Mouse (Mus musculus) liver, embryonic 11.5 days (tissue): ENCODE measurements around the gene Kdelr1. TPM values are rescaled to one million over a fixed set of nuclear protein-coding genes. Genes with fewer than 3 reads are reported as not detected.
"Not testable (repeated sequence)": the region's sequence is repeated elsewhere in the genome, so short reads cannot be mapped to it uniquely, and the experiment has no call there.

ENCODE experiments used
- ATAC-seq: fragments of 200-750 bp; cut with Nextera tagmentation; replicated peaks from 2 replicates; pipeline ENCODE4 v1.8.0; 2017; ENCODE audit warnings: moderate number of reproducible peaks, mild to moderate bottlenecking, moderate TSS enrichment, moderate library complexity; ENCODE audit not compliant: low FRiP score
- DNase-seq: peaks from one replicate; pipeline ENCODE4 v3.0.0-alpha.2; 2017; ENCODE audit warnings: low spot score
- H3K27ac ChIP-seq: fragments of 300-500 bp; sonication (generic); 2 replicates; pipeline ENCODE4 v1.5.1; 2014; ENCODE audit warnings: mild to moderate bottlenecking, low read depth, low read length, control low read depth
- H3K27me3 ChIP-seq: fragments of 300-500 bp; sonication (generic); replicated peaks from 2 replicates; pipeline ENCODE4 v1.6.1; 2014; ENCODE audit warnings: low read length, mixed read lengths; ENCODE audit not compliant: control insufficient read depth, insufficient read depth
- H3K36me3 ChIP-seq: fragments of 300-500 bp; sonication (generic); 2 replicates; pipeline ENCODE4 v1.6.1; 2014; ENCODE audit warnings: mild to moderate bottlenecking, low read length, moderate library complexity, mixed read lengths; ENCODE audit not compliant: control insufficient read depth, insufficient read depth
- H3K4me1 ChIP-seq: fragments of 300-500 bp; sonication (generic); replicated peaks from 2 replicates; pipeline ENCODE4 v1.6.1; 2014; ENCODE audit warnings: low read length, mixed read lengths; ENCODE audit not compliant: control insufficient read depth, insufficient read depth
- H3K4me2 ChIP-seq: fragments of 300-500 bp; sonication (generic); 2 replicates; pipeline ENCODE4 v1.6.1; 2014; ENCODE audit warnings: mild to moderate bottlenecking, control low read depth, moderate library complexity
- H3K4me3 ChIP-seq: fragments of 300-500 bp; sonication (generic); 2 replicates; pipeline ENCODE4 v1.5.1; 2014; ENCODE audit warnings: low read depth, low read length, control low read depth
- H3K9ac ChIP-seq: fragments of 300-500 bp; sonication (generic); 2 replicates; pipeline ENCODE4 v1.6.1; 2014; ENCODE audit warnings: low read depth, low read length, control low read depth
- H3K9me3 ChIP-seq: fragments of 300-500 bp; sonication (generic); 2 replicates; pipeline ENCODE4 v1.6.1; 2016; ENCODE audit warnings: low read length, inconsistent platforms, mixed read lengths; ENCODE audit not compliant: control insufficient read depth
- WGBS: fragments of 180-500 bp; shearing (Covaris S2); extraction: QIAGEN DNeasy Blood & Tissue Kit; methylation state at CpG from one replicate; pipeline ENCODE4 v1.1.7; 2014; 5-methylcytosine and 5-hydroxymethylcytosine counted together
- polyA plus RNA-seq: library from polyadenylated mRNA; unstranded; fragments of >200 nt; fragmentation: Nextera tagmentation; extraction: Ambion mirVana; gene quantifications from 2 replicates; pipeline ENCODE4 v1.2.1, GENCODE M21; 2014

The Kdelr1 gene
- polyA plus RNA-seq, 1 experiment from 2014 or later, result 60.7 TPM

GRCm38 (mm10) chr7:45898125-45898524 is 25.6 kb downstream of the Kdelr1 start:
- H3K27ac ChIP-seq, result peak overlapping the region; percentile 70; the same call in 1 of the 2 replicates
- H3K9ac ChIP-seq, result peak overlapping the region; percentile 80; the same call in 1 of the 2 replicates
- H3K4me1 ChIP-seq, H3K36me3 ChIP-seq, H3K9me3 ChIP-seq, DNase-seq, H3K27me3 ChIP-seq, ATAC-seq: not testable (repeated sequence)
- H3K4me2 ChIP-seq, result peak overlapping the region; percentile 77
- WGBS, result 51% methylated on average over 4 of the region's 4 CpGs
- H3K4me3 ChIP-seq, result peak overlapping the region; percentile 58

GRCm38 (mm10) chr7:45901562-45901961 is 29.0 kb downstream of the Kdelr1 start:
- H3K27me3 ChIP-seq, result no peaks in the 10 kb centered on the region
- no peaks in the 10 kb centered on the region for H3K36me3 ChIP-seq
- no peak overlapping the region for H3K4me2 ChIP-seq
- peaks cover 4% of the 10 kb centered on the region; the same call in 1 of the 2 replicates for H3K4me1 ChIP-seq
- no peaks in the 10 kb centered on the region for H3K9me3 ChIP-seq
- no peak overlapping the region for H3K9ac ChIP-seq
- H3K4me3 ChIP-seq, result no peak overlapping the region
- 52% methylated on average over 5 of the region's 5 CpGs for WGBS
- no peak overlapping the region for H3K27ac ChIP-seq
- ATAC-seq, result peak; percentile 60
- DNase-seq, result no peak

DNA sequence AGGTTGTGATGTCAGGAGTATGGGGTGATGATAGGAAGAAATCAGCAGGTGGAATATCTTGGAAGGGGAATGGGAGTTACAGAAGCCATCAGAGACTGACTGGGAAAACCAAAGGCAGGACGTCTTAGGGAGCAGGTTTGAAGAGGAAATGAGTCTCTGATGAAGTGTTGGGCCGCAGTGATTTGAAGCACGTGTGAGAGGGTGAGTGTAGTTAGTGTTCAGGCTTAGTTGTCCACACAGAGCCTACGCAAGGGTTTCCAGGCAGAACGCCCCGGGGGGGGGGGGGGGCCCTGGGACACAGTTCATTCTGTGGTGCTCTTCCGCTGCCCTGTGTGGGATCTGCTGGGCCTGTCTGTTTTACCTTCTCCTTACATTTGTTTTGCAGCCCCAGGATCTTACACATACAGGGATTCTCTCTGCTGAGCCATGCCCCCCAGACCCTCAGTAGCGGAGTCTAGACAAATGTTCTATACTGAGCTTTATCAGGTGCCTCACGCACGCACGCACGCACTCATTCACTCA is 30.0 kb downstream of the Kdelr1 start:
- H3K27me3 ChIP-seq, result no peaks in the 10 kb centered on the region
- H3K9me3 ChIP-seq, result no peaks in the 10 kb centered on the region
- no peak for DNase-seq
- H3K9ac ChIP-seq, result no peak overlapping the region
- no peak overlapping the region for H3K27ac ChIP-seq
- no peak for ATAC-seq
- no peaks in the 10 kb centered on the region for H3K36me3 ChIP-seq
- peaks cover 4% of the 10 kb centered on the region; the same call in 1 of the 2 replicates for H3K4me1 ChIP-seq
- WGBS, result 80% methylated on average over 11 of the region's 12 CpGs
- no peak overlapping the region for H3K4me2 ChIP-seq
- no peak overlapping the region for H3K4me3 ChIP-seq

DNA sequence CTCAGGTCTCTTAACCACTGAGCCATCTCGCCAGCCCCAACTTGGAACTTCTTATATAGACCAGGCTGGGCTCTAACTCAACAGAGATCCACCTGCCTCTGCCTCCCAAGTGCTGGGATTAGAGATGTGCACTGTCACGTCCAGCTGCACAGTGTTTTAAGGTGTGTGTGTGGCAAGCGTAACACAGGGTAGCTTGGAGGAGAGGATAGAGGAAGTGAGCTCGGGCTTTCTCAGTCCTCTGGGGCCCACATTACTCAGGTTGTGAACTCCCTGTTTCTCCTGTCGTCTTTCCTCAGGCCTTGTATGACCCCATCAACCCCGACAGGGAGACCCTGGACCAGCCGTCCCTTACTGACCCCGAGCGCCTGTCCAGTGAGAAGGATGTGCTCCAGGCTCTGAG is 34.0 kb downstream of the Kdelr1 start:
- ATAC-seq (no peak), DNase-seq (no peak)
- Histone ChIP-seq H3K27ac (no peak overlapping the region), H3K4me3 (no peak overlapping the region), H3K9ac (no peak overlapping the region), H3K4me2 (no peak overlapping the region), H3K9me3 (no peaks in the 10 kb centered on the region; the same call in 1 of the 2 replicates), H3K27me3 (no peaks in the 10 kb centered on the region), H3K36me3 (peaks cover 11% of the 10 kb centered on the region; the same call in 1 of the 2 replicates), H3K4me1 (0 out of 2 replicates have a peak, but pooled peaks cover 2% of the 10 kb centered on the region)
- WGBS, result 82% methylated on average over 9 of the region's 9 CpGs

GRCm38 (mm10) chr7:45908384-45908783 is 35.8 kb downstream of the Kdelr1 start:
- Histone ChIP-seq H3K4me2 (no peak overlapping the region), H3K36me3 (peaks cover 11% of the 10 kb centered on the region; the same call in 1 of the 2 replicates), H3K27me3 (no peaks in the 10 kb centered on the region), H3K9ac (no peak overlapping the region), H3K9me3 (no peaks in the 10 kb centered on the region; the same call in 1 of the 2 replicates), H3K27ac (no peak overlapping the region), H3K4me1 (no peaks in the 10 kb centered on the region), H3K4me3 (no peak overlapping the region)
- no peak for ATAC-seq
- DNase-seq, result no peak

DNA sequence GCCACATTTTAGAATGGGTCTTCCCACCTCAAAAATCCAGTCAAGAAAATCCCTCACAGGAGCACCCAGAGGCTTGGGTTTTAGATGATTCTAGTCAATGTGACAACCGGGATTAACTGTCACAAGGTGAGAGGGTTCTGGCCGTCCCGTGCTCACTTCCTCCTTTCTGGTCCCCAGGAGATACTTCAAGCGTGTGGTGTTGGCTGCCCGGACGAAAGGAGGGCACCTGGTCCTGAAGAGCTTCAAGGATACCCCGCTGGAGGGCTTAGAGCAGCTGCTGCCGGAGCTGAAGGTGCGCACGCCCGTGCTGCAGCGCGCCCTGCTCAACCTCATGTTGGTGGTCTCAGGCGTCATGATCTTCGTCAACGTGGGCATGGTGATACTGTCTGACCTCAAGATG is 36.6 kb downstream of the Kdelr1 start:
- WGBS, result 89% methylated on average over 16 of the region's 16 CpGs
- no peak for ATAC-seq
- no peak overlapping the region for H3K4me2 ChIP-seq

DNA sequence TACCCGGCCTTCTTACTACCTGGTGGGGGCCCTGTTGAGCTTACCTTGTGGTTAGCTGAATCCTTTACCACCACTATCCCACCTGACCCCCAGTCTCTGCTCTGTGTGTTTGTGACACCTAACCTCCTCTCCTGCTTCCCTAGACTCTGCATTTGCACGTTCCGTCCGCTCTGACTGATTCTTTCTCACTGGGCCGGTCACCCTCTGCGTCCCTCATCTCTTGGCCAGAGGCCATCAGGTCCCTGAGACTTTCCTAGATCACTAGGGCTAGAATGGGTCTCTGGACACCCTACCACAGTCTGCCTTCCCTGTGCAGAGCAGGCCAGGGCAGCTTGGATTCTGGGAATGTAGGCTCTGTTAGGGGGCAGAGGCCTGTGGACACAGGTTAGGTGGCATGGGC is 41.5 kb downstream of the Kdelr1 start:
- H3K27ac ChIP-seq, result 0 out of 2 replicates have a peak overlapping the region, but pooled peaks have one; percentile 13
- H3K9ac ChIP-seq, result no peak overlapping the region
- whole genome bisulfite sequencing, result 90% methylated on average over 6 of the region's 6 CpGs
- H3K4me3 ChIP-seq, result no peak overlapping the region
- no peak overlapping the region for H3K4me2 ChIP-seq
- DNase-seq (no peak), ATAC-seq (no peak)
- no peaks in the 10 kb centered on the region; the same call in 1 of the 2 replicates for H3K9me3 ChIP-seq
- no peaks in the 10 kb centered on the region for H3K27me3 ChIP-seq
- H3K4me1 ChIP-seq, result peaks cover 24% of the 10 kb centered on the region
- peaks cover 12% of the 10 kb centered on the region; the same call in 1 of the 2 replicates for H3K36me3 ChIP-seq

More for the DNA sequence above, 36.6 kb downstream of the Kdelr1 start:
- H3K4me1 ChIP-seq, result no peaks in the 10 kb centered on the region
- no peaks in the 10 kb centered on the region; the same call in 1 of the 2 replicates for H3K9me3 ChIP-seq
- no peak overlapping the region for H3K4me3 ChIP-seq
- H3K36me3 ChIP-seq, result peaks cover 11% of the 10 kb centered on the region; the same call in 1 of the 2 replicates
- H3K27ac ChIP-seq, result no peak overlapping the region
- no peak for DNase-seq
- no peak overlapping the region for H3K9ac ChIP-seq
- H3K27me3 ChIP-seq, result no peaks in the 10 kb centered on the region

GRCm38 (mm10) chr7:45915011-45915410 is 42.4 kb downstream of the Kdelr1 start:
- 81% methylated on average over 5 of the region's 5 CpGs for WGBS
- Histone ChIP-seq H3K4me3 (no peak overlapping the region), H3K4me2 (no peak overlapping the region), H3K27me3 (no peaks in the 10 kb centered on the region), H3K9me3 (no peaks in the 10 kb centered on the region), H3K36me3 (peaks cover 4% of the 10 kb centered on the region; the same call in 1 of the 2 replicates), H3K9ac (no peak overlapping the region), H3K27ac (no peak overlapping the region), H3K4me1 (peaks cover 28% of the 10 kb centered on the region)
- ATAC-seq (no peak), DNase-seq (no peak)
